Mouse (Mus musculus) limb, embryonic 11.5 days (tissue): ENCODE measurements at regions not wholly inside any gene's neighbourhood (a gene's known extent, or its start where the extent isn't known, plus 50 kb on each side); places are given as distances from the start of the nearest gene placed in this dataset.

ENCODE experiments used
- ATAC-seq: fragments of 200-750 bp; cut with Nextera tagmentation; 2 replicates; pipeline ENCODE4 v1.8.0; 2017; ENCODE audit warnings: low read depth; ENCODE audit not compliant: insufficient number of reproducible peaks, low FRiP score, low TSS enrichment
- DNase-seq: peaks from one replicate; pipeline ENCODE4 v3.0.0-alpha.2; 2015; ENCODE audit warnings: low spot score
- H3K27ac ChIP-seq: fragments of 300-500 bp; sonication (generic); replicated peaks from 2 replicates; pipeline ENCODE4 v1.5.1; 2014; ENCODE audit warnings: low read depth, mild to moderate bottlenecking, low read length
- H3K27me3 ChIP-seq: fragments of 300-500 bp; sonication (generic); 2 replicates; pipeline ENCODE4 v1.6.1; 2014; ENCODE audit warnings: mild to moderate bottlenecking, low read length, mixed read lengths; ENCODE audit not compliant: control insufficient read depth, insufficient read depth
- H3K36me3 ChIP-seq: fragments of 300-500 bp; sonication (generic); 2 replicates; pipeline ENCODE4 v1.6.1; 2014; ENCODE audit warnings: mild to moderate bottlenecking, low read length, moderate library complexity, mixed read lengths; ENCODE audit not compliant: control insufficient read depth, insufficient read depth
- H3K4me1 ChIP-seq: fragments of 300-500 bp; sonication (generic); 2 replicates; pipeline ENCODE4 v1.6.1; 2014; ENCODE audit warnings: low read length, mixed read lengths; ENCODE audit not compliant: control insufficient read depth, insufficient read depth
- H3K4me2 ChIP-seq: fragments of 300-500 bp; sonication (generic); 2 replicates; pipeline ENCODE4 v1.6.1; 2014; ENCODE audit warnings: low read depth, mild to moderate bottlenecking, moderate library complexity; ENCODE audit not compliant: severe bottlenecking
- H3K4me3 ChIP-seq: fragments of 300-500 bp; sonication (generic); 2 replicates; pipeline ENCODE4 v1.5.1; 2014; ENCODE audit warnings: low read depth, low read length
- H3K9ac ChIP-seq: fragments of 300-500 bp; sonication (generic); 2 replicates; pipeline ENCODE4 v1.6.1; 2014; ENCODE audit warnings: mild to moderate bottlenecking, low read length
- H3K9me3 ChIP-seq: fragments of 300-500 bp; sonication (generic); 2 replicates; pipeline ENCODE4 v1.6.1; 2016; ENCODE audit warnings: low read length; ENCODE audit not compliant: control insufficient read depth
- WGBS: fragments of 180-500 bp; shearing (Covaris S2); extraction: QIAGEN DNeasy Blood & Tissue Kit; methylation state at CpG from one replicate; pipeline ENCODE4 v1.1.7; 2014; 5-methylcytosine and 5-hydroxymethylcytosine counted together

DNA sequence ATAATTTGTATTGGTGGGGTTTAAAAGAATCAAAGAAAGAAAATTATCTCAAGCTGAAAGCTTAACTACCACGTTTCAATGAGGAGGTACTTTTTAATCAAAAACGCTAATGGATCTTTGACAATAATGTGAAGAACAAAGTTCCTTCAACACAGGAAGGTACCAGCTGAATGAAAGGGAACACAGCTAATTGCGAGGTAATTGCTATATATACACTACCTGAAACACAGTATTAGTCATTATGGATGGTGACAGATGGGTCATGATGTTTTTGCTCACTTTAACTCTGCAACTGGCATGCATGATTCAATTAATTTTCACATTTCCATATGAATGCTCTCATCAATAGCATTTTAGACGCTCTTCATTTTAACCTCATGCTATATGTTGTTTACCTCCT lies 470.3 kb upstream of the C030005K15Rik start:
- Histone ChIP-seq H3K4me1 (no peaks in the 10 kb centered on the region), H3K4me2 (no peak overlapping the region), H3K27ac (no peak overlapping the region), H3K9ac (no peak overlapping the region), H3K36me3 (no peaks in the 10 kb centered on the region), H3K27me3 (no peaks in the 10 kb centered on the region), H3K9me3 (no peaks in the 10 kb centered on the region), H3K4me3 (no peak overlapping the region)
- 78% methylated on average over 4 of the region's 4 CpGs for WGBS
- no peak for ATAC-seq
- DNase-seq, result no peak

DNA sequence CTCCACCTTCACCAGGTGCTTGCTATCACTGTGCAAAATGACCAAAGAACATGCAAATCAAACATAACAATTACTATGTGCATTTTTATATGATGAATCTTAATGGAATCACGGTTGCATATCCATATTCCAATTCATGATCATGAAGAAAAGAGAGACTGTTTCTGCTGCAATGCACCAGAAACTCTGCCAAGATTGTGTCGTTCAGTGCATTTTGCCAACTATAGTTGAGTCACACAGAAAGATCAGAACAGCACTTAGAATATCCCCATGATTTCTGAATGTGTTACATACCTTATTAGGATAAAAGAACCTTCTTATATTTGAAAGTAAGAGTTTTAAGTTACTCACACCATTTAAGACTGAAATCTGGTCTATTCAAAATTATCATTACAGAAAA lies 483.7 kb upstream of the C030005K15Rik start:
- 81% methylated on average over 2 of the region's 2 CpGs for WGBS
- no peak overlapping the region for H3K27ac ChIP-seq
- no peak for ATAC-seq
- H3K27me3 ChIP-seq, result no peaks in the 10 kb centered on the region
- no peak overlapping the region for H3K4me2 ChIP-seq
- H3K9me3 ChIP-seq, result no peaks in the 10 kb centered on the region
- no peak overlapping the region for H3K4me3 ChIP-seq
- H3K9ac ChIP-seq, result no peak overlapping the region
- DNase-seq, result no peak
- no peaks in the 10 kb centered on the region for H3K36me3 ChIP-seq
- H3K4me1 ChIP-seq, result no peaks in the 10 kb centered on the region

DNA sequence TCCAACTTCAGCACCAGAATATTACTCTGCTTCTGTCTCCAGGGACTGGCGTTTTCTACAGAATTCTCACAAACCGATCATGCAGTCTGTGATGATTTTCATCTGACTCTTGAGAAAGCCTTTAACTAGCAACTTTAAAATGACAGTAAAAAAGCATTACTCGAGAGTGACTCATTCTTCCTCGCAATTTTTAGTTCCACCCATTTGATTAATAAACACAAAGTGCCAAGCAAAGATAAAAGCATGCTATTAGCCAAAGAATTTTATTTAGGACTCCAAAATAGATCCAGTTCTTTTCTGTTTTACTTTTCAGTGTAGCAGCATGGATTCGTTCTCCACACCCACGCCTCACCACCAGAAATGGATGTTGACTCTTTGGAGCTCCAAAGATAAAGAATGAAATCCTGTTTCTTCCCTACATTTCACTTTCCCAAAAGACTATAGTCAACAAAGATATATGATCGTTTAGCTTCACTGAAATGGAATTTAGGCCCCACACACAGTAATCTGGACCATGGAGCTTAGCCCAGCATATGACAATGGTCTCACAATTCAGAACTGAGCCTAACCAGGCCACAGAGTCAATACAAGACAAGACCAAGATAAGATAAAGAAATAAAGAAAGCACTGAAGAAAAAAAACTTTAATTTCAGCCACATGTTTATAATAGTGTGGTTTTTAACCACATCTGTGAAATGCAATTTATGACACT lies 486.5 kb upstream of the C030005K15Rik start:
- no peak for DNase-seq
- WGBS, result 83% methylated on average over 7 of the region's 7 CpGs
- no peaks in the 10 kb centered on the region for H3K36me3 ChIP-seq
- no peak overlapping the region for H3K9ac ChIP-seq
- no peak overlapping the region for H3K4me2 ChIP-seq
- H3K27ac ChIP-seq, result no peak overlapping the region
- H3K27me3 ChIP-seq, result no peaks in the 10 kb centered on the region
- H3K9me3 ChIP-seq, result no peaks in the 10 kb centered on the region
- H3K4me1 ChIP-seq, result no peaks in the 10 kb centered on the region
- H3K4me3 ChIP-seq, result no peak overlapping the region
- ATAC-seq, result no peak

DNA sequence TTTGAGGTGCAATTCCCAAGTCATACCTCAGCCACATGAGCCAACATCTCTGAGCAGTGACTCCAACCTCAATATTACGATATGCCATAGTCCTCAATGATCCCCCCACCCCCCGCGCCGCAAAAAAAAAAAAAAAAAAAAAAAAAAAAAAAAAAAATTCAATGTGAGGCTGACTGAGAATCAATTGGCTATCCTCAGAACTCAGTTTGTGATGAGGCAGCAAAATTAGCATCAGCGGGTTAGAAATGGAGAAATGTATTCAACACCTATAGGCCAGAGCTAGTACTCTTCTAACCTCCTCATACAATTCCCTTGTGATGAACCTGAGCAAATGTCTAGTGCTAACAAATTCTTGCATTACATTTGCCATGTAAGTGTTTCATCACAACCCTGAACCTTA lies 504.5 kb upstream of the C030005K15Rik start:
- no peaks in the 10 kb centered on the region for H3K9me3 ChIP-seq
- no peak overlapping the region for H3K4me2 ChIP-seq
- 0 out of 2 replicates have a peak, but pooled peaks cover 3% of the 10 kb centered on the region for H3K4me1 ChIP-seq
- no peak overlapping the region for H3K4me3 ChIP-seq
- WGBS, result 88% methylated on average over 5 of the region's 5 CpGs
- no peaks in the 10 kb centered on the region for H3K36me3 ChIP-seq
- DNase-seq (no peak), ATAC-seq (no peak)
- H3K27ac ChIP-seq, result no peak overlapping the region
- no peak overlapping the region for H3K9ac ChIP-seq
- H3K27me3 ChIP-seq, result no peaks in the 10 kb centered on the region

DNA sequence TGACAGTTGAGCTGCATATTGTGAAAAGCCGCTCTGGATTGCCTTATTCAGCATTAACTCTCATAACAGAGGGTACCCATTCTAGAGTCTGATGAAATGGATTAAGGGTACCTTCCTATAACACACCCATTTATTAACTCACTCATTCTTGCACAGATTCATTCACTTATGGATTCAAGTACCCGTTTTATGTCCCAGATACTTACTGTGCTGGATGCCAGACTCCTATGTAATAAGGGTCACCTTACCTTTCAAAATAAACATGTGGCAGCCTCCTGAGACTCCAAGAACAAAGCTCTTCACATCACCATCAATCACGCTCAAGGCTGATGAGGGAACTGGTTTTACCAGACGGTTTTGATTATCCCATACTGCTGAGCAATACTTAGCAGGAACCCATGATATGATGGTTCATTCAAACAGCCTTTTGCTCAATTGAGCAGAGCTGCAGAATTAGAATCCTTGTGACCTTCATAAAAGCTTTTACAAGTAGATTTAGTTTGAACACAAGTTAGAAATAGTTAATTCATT lies 505.2 kb upstream of the C030005K15Rik start:
- Histone ChIP-seq H3K27ac (no peak overlapping the region), H3K9me3 (no peaks in the 10 kb centered on the region), H3K4me2 (no peak overlapping the region), H3K9ac (no peak overlapping the region), H3K4me3 (no peak overlapping the region), H3K4me1 (0 out of 2 replicates have a peak, but pooled peaks cover 3% of the 10 kb centered on the region), H3K36me3 (no peaks in the 10 kb centered on the region), H3K27me3 (no peaks in the 10 kb centered on the region)
- 21% methylated on average over 4 of the region's 4 CpGs for WGBS
- DNase-seq (peak; percentile 58), ATAC-seq (peak; percentile 73)

DNA sequence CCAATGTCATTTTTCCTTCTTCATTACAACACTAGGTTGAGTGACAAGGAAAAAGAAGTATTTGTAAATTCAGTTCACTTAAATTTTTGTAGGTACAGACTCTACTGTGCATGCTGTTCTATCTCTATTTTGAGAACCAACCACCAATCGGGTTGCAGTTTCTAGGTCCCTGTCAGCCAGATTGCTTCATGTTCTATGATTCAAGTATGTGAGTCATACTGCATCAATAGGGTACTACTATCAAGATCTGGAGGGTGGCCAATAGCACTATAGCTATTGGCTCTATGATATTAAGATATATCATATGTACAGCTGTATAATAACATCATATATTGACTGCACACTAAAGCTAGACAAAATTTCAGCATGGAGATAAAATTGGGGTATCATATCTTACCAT lies 521.8 kb upstream of the C030005K15Rik start:
- H3K4me1 ChIP-seq, result no peaks in the 10 kb centered on the region
- H3K4me2 ChIP-seq, result no peak overlapping the region
- ATAC-seq (no peak), DNase-seq (no peak)
- no peak overlapping the region for H3K4me3 ChIP-seq
- WGBS, result 92% methylated on average over 1 of the region's 1 CpGs
- no peak overlapping the region for H3K9ac ChIP-seq
- H3K36me3 ChIP-seq, result no peaks in the 10 kb centered on the region
- no peaks in the 10 kb centered on the region for H3K9me3 ChIP-seq
- H3K27ac ChIP-seq, result no peak overlapping the region
- H3K27me3 ChIP-seq, result no peaks in the 10 kb centered on the region

DNA sequence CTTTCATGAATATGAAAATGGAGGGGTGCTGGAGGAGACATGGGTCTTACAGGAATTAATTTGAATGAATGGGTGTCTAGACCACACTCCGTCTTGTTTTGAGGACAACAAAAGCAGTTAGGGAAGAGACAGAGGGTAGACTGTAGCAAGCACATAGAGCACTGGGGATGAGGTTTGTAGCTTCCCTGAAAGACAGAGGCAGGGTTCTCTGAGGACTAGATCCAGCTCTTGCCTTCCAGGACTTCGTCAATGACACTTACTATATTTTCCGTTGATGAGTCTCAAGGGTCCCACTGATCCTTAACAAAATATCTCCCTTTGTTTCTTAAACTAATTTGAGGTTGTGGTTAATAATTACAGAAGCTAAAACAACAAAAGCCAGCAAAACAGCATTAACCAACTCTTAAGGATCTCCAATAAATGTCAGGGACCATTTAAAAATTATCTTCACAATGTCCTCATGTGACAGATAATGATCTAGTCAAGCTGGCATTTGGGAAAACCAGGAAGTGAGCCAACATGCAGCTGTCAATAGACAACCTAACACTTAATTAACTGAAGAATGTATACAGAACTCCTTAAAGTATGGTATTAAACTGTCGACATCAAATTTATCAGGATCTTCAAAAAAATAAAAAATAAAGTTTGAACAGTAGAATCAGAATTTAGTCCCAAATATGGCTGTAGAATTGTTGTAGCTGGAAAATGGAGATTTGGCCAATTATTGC lies 531.6 kb upstream of the C030005K15Rik start:
- Histone ChIP-seq H3K27ac (no peak overlapping the region), H3K4me1 (no peaks in the 10 kb centered on the region), H3K9me3 (no peaks in the 10 kb centered on the region), H3K4me2 (no peak overlapping the region), H3K9ac (no peak overlapping the region), H3K27me3 (no peaks in the 10 kb centered on the region), H3K4me3 (no peak overlapping the region), H3K36me3 (no peaks in the 10 kb centered on the region)
- ATAC-seq, result no peak
- WGBS, result 76% methylated on average over 4 of the region's 4 CpGs
- DNase-seq, result no peak

DNA sequence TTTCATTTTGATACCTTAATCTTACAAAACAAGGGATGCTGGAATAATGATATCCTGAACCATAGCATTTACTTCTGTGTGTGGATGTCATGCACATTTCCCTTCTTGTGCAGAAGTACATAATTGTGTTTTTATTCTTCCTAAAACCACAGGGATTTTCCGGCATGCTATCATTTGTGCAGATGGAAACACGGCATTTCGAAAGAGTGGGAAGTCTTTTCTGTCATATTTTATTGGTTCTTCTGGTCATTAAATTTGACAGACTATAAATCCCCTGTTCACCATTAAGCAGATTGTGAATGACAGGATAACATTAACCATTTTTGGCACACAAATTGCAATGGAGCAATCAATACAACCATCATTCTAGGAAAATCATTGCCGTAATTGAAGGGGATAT lies 532.7 kb upstream of the C030005K15Rik start:
- Histone ChIP-seq H3K9ac (no peak overlapping the region), H3K4me2 (no peak overlapping the region), H3K4me1 (no peaks in the 10 kb centered on the region), H3K27ac (no peak overlapping the region), H3K9me3 (no peaks in the 10 kb centered on the region), H3K27me3 (no peaks in the 10 kb centered on the region), H3K36me3 (no peaks in the 10 kb centered on the region), H3K4me3 (no peak overlapping the region)
- 74% methylated on average over 4 of the region's 4 CpGs for WGBS
- ATAC-seq (no peak), DNase-seq (no peak)
